In the genomic region with DNA sequence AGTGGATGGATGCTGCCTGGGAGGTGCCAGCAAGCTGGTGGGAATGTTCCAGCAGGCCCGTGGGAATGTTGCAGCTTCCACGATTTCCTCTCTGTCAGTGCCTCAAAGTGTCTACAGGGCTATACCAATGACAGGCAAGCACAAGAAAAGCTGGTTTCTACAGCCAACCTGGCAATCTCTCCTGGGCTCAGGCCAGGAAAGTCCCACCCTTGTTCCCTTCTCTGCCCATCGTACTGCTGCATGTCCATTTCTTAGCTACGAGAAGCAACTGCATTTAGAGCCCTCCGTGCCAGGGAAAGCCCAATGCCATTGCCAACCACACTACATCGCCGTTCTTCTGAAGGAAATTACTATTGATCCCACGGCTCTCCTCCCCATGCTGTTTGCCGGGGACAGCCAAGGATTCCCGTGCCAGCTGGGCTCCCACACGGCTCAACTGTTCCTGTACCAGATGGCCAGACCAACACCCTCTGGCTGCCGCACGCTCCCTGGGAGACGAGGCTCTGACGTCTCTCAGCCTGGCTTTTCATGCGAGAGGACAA, we compare ENCODE assay signal across 10 mouse cellular contexts.
DNase-seq lines count a peak whose midpoint lies in the region; ATAC-seq lines count a peak whose summit lies in the region.
"Had no signal": no experiment of that assay in that cellular context is flagged by ENCODE, and none has a peak within 500 bp of the region (broad histone marks: within the 10 kb centered on the region; RNA-seq: fewer than 3 reads in every experiment).

No protein-coding gene starts in this region.

- H3K4me2 ChIP-seq in midbrain, embryonic 14.5 days (ENCODE audit: low read length): no peak overlapping the region
- H3K4me2 ChIP-seq in midbrain, embryonic 13.5 days (replicated peaks): no peak overlapping the region
- no peak overlapping the region; the same call in 1 of the 2 replicates for H3K4me2 ChIP-seq in forebrain, embryonic 15.5 days (replicated peaks)
- H3K4me2 ChIP-seq: midbrain, embryonic 12.5 days had no signal

- peak; percentile 41 for DNase-seq in midbrain, embryonic 14.5 days
- DNase-seq in layer of hippocampus, postnatal 25 days (ENCODE audit: extremely low spot score in 1 of 2, low spot score in 1 of 2): peak; percentile 35 to 39
- peak; percentile 37 for DNase-seq in right cerebral cortex, postnatal 4 days
- no peak for DNase-seq in adipocyte (ENCODE audit: low spot score)
- no peak for DNase-seq in urinary bladder, postnatal 25 days (ENCODE audit: low spot score)
- DNase-seq in kidney, adult 8-10 months: no peak
- DNase-seq: kidney, adult 11 months had no signal

- H3K9me3 ChIP-seq in midbrain, embryonic 14.5 days (ENCODE audit: control insufficient read depth, low read length): no peaks in the 10 kb centered on the region
- no peaks in the 10 kb centered on the region for H3K9me3 ChIP-seq in midbrain, embryonic 13.5 days
- no peaks in the 10 kb centered on the region for H3K9me3 ChIP-seq in forebrain, embryonic 15.5 days
- H3K9me3 ChIP-seq: midbrain, embryonic 12.5 days had no signal

- no peaks in the 10 kb centered on the region for H3K36me3 ChIP-seq in midbrain, embryonic 14.5 days (ENCODE audit: control insufficient read depth, insufficient read depth, low read length)
- H3K36me3 ChIP-seq in midbrain, embryonic 13.5 days: no peaks in the 10 kb centered on the region
- no peaks in the 10 kb centered on the region for H3K36me3 ChIP-seq in forebrain, embryonic 15.5 days
- H3K36me3 ChIP-seq: midbrain, embryonic 12.5 days had no signal

- WGBS in midbrain, embryonic 14.5 days: 53% methylated on average over 16 of the region's 16 CpGs
- 66% methylated on average over 16 of the region's 16 CpGs for WGBS in midbrain, embryonic 13.5 days
- 51% methylated on average over 16 of the region's 16 CpGs for WGBS in forebrain, embryonic 15.5 days

- ATAC-seq in midbrain, embryonic 14.5 days (ENCODE audit: low FRiP score, low TSS enrichment): no peak
- no peak for ATAC-seq in midbrain, embryonic 13.5 days
- ATAC-seq in forebrain, embryonic 15.5 days (replicated peaks): peak; percentile 54

- H3K27me3 ChIP-seq in midbrain, embryonic 14.5 days (ENCODE audit: control insufficient read depth, insufficient read depth, low read length): no peaks in the 10 kb centered on the region
- peaks cover 34% of the 10 kb centered on the region; the same call in 1 of the 2 replicates for H3K27me3 ChIP-seq in midbrain, embryonic 13.5 days
- no peaks in the 10 kb centered on the region for H3K27me3 ChIP-seq in forebrain, embryonic 15.5 days

- peaks cover 7% of the 10 kb centered on the region; the same call in 1 of the 2 replicates for H3K4me1 ChIP-seq in midbrain, embryonic 14.5 days (ENCODE audit: control insufficient read depth, insufficient read depth, low read length)
- peaks cover 26% of the 10 kb centered on the region for H3K4me1 ChIP-seq in midbrain, embryonic 13.5 days (replicated peaks)
- peaks cover 31% of the 10 kb centered on the region for H3K4me1 ChIP-seq in forebrain, embryonic 15.5 days

- no peak overlapping the region for H3K9ac ChIP-seq in midbrain, embryonic 14.5 days (replicated peaks; ENCODE audit: low read length)
- no peak overlapping the region for H3K9ac ChIP-seq in midbrain, embryonic 13.5 days (replicated peaks)
- H3K9ac ChIP-seq in forebrain, embryonic 15.5 days (replicated peaks): no peak overlapping the region
- H3K9ac ChIP-seq: midbrain, embryonic 12.5 days had no signal

- no peak overlapping the region for H3K27ac ChIP-seq in midbrain, embryonic 14.5 days (replicated peaks; ENCODE audit: low read depth, low read length)
- no peak overlapping the region for H3K27ac ChIP-seq in midbrain, embryonic 13.5 days
- H3K27ac ChIP-seq in forebrain, embryonic 15.5 days (replicated peaks): peak overlapping the region; percentile 59
- H3K27ac ChIP-seq: midbrain, embryonic 12.5 days had no signal

- H3K4me3 ChIP-seq in midbrain, embryonic 14.5 days (replicated peaks; ENCODE audit: low read depth, low read length): no peak overlapping the region
- H3K4me3 ChIP-seq in midbrain, embryonic 13.5 days (replicated peaks): no peak overlapping the region
- H3K4me3 ChIP-seq in forebrain, embryonic 15.5 days: no peak overlapping the region
- H3K4me3 ChIP-seq: midbrain, embryonic 12.5 days had no signal

Comparison
In these comparisons a context has a peak if more than half of its experiments do, and no peak if none do; other contexts are left out.
1. DNase-seq: peak in midbrain, embryonic 14.5 days (single experiment), layer of hippocampus, postnatal 25 days (2 of 2) and right cerebral cortex, postnatal 4 days (single experiment); none in adipocyte (single experiment), urinary bladder, postnatal 25 days (single experiment) and kidney, adult 8-10 months (0 of 2).